Mouse (Mus musculus): ENCODE measurements at regions not wholly inside any gene's neighbourhood (a gene's known extent, or its start where the extent isn't known, plus 50 kb on each side); places are given as distances from the start of the nearest gene placed in this dataset.

GRCm38 (mm10) chr10:87432306-87432705 is 61.2 kb downstream of the Ascl1 start:
- Histone ChIP-seq H3K4me1 (ENCODE audit: control insufficient read depth, insufficient read depth, low read length) (peaks cover 3% of the 10 kb centered on the region; the same call in 1 of the 2 replicates), H3K4me3 (ENCODE audit: low read depth, low read length) (no peak overlapping the region), H3K36me3 (ENCODE audit: control insufficient read depth, insufficient read depth, low read length) (no peaks in the 10 kb centered on the region), H3K9me3 (replicated peaks; ENCODE audit: control insufficient read depth, low read length) (no peaks in the 10 kb centered on the region), H3K27me3 (replicated peaks; ENCODE audit: control insufficient read depth, insufficient read depth, low read length) (no peaks in the 10 kb centered on the region), H3K27ac (ENCODE audit: low read depth, low read length) (no peak overlapping the region), H3K9ac (ENCODE audit: low read length) (no peak overlapping the region), H3K4me2 (ENCODE audit: low read length) (no peak overlapping the region)
- DNase-seq (ENCODE audit: low spot score) (peak; percentile 55), ATAC-seq (no peak)
- 19% methylated on average over 4 of the region's 4 CpGs for WGBS

GRCm38 (mm10) chr10:87419940-87420385 is 73.5 kb downstream of the Ascl1 start:
- no peak overlapping the region for H3K4me3 ChIP-seq (ENCODE audit: low read depth, low read length)
- ATAC-seq, result peak; percentile 92
- WGBS, result 2% methylated on average over 6 of the region's 6 CpGs
- no peak overlapping the region for H3K4me2 ChIP-seq (ENCODE audit: low read length)
- peaks cover 5% of the 10 kb centered on the region for H3K4me1 ChIP-seq (ENCODE audit: control insufficient read depth, insufficient read depth, low read length)
- no peaks in the 10 kb centered on the region for H3K27me3 ChIP-seq (replicated peaks; ENCODE audit: control insufficient read depth, insufficient read depth, low read length)
- H3K9ac ChIP-seq (ENCODE audit: low read length), result no peak overlapping the region
- no peaks in the 10 kb centered on the region for H3K36me3 ChIP-seq (ENCODE audit: control insufficient read depth, insufficient read depth, low read length)
- peak; percentile 93 for DNase-seq (ENCODE audit: low spot score)
- no peaks in the 10 kb centered on the region for H3K9me3 ChIP-seq (replicated peaks; ENCODE audit: control insufficient read depth, low read length)
- H3K27ac ChIP-seq (ENCODE audit: low read depth, low read length), result peak overlapping the region; percentile 31; the same call in 1 of the 2 replicates

DNA sequence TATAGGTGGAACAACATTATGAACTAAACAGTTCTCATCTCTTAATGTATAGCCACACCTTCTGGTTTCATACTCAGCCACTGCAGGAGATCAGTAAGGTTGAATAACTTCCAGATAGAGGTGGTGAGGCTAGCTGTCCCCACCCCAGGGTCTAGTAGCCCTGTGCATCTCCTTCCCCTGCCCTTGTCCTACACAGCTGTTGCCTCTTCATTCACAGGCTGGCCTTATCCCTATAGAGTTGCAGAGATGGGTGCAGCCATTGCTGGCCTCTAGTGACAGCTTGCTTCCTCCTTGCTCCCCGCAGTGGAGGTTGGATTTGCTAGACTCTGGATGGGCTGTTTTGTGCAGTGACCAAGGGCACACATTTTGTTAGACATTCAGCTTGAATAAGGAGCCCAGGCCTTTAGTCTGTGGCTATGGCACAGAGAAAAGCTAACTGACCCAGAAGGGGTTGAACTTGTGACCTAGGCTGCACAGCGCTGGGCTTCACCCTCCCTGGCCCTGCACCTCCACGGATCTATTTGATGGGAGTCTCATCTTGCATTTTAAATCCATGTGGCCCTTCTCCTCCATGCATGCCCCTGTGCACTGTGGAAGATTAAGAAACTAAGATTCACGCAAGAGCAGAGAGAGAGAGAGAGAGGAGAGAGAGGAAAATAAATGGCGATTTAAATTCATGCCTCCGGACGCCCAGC is 74.1 kb downstream of the Ascl1 start:
- DNase-seq (ENCODE audit: low spot score) (no peak), ATAC-seq (peak; percentile 54)
- Histone ChIP-seq H3K27ac (ENCODE audit: low read depth, low read length) (peak overlapping the region; percentile 31; the same call in 1 of the 2 replicates), H3K27me3 (replicated peaks; ENCODE audit: control insufficient read depth, insufficient read depth, low read length) (no peaks in the 10 kb centered on the region), H3K4me3 (ENCODE audit: low read depth, low read length) (no peak overlapping the region), H3K36me3 (ENCODE audit: control insufficient read depth, insufficient read depth, low read length) (no peaks in the 10 kb centered on the region), H3K9me3 (replicated peaks; ENCODE audit: control insufficient read depth, low read length) (no peaks in the 10 kb centered on the region), H3K9ac (ENCODE audit: low read length) (no peak overlapping the region), H3K4me1 (ENCODE audit: control insufficient read depth, insufficient read depth, low read length) (peaks cover 5% of the 10 kb centered on the region), H3K4me2 (ENCODE audit: low read length) (no peak overlapping the region)
- 6% methylated on average over 7 of the region's 7 CpGs for WGBS

GRCm38 (mm10) chr10:87394296-87394921 is 99.1 kb downstream of the Ascl1 start:
- 16% methylated on average over 15 of the region's 15 CpGs for WGBS
- H3K4me3 ChIP-seq (ENCODE audit: low read depth, low read length), result no peak overlapping the region
- peaks cover 7% of the 10 kb centered on the region for H3K4me1 ChIP-seq (ENCODE audit: control insufficient read depth, insufficient read depth, low read length)
- no peaks in the 10 kb centered on the region for H3K27me3 ChIP-seq (replicated peaks; ENCODE audit: control insufficient read depth, insufficient read depth, low read length)
- no peaks in the 10 kb centered on the region for H3K36me3 ChIP-seq (ENCODE audit: control insufficient read depth, insufficient read depth, low read length)
- H3K4me2 ChIP-seq (ENCODE audit: low read length), result no peak overlapping the region
- ATAC-seq (peak; percentile 74), DNase-seq (ENCODE audit: low spot score) (peak; percentile 64)
- H3K9ac ChIP-seq (ENCODE audit: low read length), result no peak overlapping the region
- H3K9me3 ChIP-seq (replicated peaks; ENCODE audit: control insufficient read depth, low read length), result no peaks in the 10 kb centered on the region
- no peak overlapping the region for H3K27ac ChIP-seq (ENCODE audit: low read depth, low read length)

- Histone ChIP-seq H3K27me3 (replicated peaks; ENCODE audit: control insufficient read depth, insufficient read depth, low read length) (no peaks in the 10 kb centered on the region), H3K4me3 (ENCODE audit: low read depth, low read length) (no peak overlapping the region), H3K9me3 (replicated peaks; ENCODE audit: control insufficient read depth, low read length) (no peaks in the 10 kb centered on the region), H3K4me2 (ENCODE audit: low read length) (no peak overlapping the region), H3K27ac (ENCODE audit: low read depth, low read length) (no peak overlapping the region), H3K36me3 (ENCODE audit: control insufficient read depth, insufficient read depth, low read length) (no peaks in the 10 kb centered on the region), H3K4me1 (ENCODE audit: control insufficient read depth, insufficient read depth, low read length) (peaks cover 8% of the 10 kb centered on the region), H3K9ac (ENCODE audit: low read length) (no peak overlapping the region)
- 7% methylated on average over 2 of the region's 2 CpGs for WGBS
- DNase-seq (ENCODE audit: low spot score) (peak; percentile 77), ATAC-seq (peak; percentile 79)
Measured at GRCm38 (mm10) chr10:87389148-87389547, 104.3 kb downstream of the Ascl1 start.

GRCm38 (mm10) chr10:87385276-87385675 is 108.2 kb downstream of the Ascl1 start:
- DNase-seq (ENCODE audit: low spot score) (no peak), ATAC-seq (no peak)
- H3K9ac ChIP-seq (ENCODE audit: low read length), result no peak overlapping the region
- no peaks in the 10 kb centered on the region for H3K27me3 ChIP-seq (replicated peaks; ENCODE audit: control insufficient read depth, insufficient read depth, low read length)
- H3K4me2 ChIP-seq (ENCODE audit: low read length), result no peak overlapping the region
- WGBS, result 92% methylated on average over 4 of the region's 4 CpGs
- no peak overlapping the region for H3K4me3 ChIP-seq (ENCODE audit: low read depth, low read length)
- H3K36me3 ChIP-seq (ENCODE audit: control insufficient read depth, insufficient read depth, low read length), result no peaks in the 10 kb centered on the region
- peaks cover 8% of the 10 kb centered on the region for H3K4me1 ChIP-seq (ENCODE audit: control insufficient read depth, insufficient read depth, low read length)
- no peak overlapping the region for H3K27ac ChIP-seq (ENCODE audit: low read depth, low read length)
- no peaks in the 10 kb centered on the region for H3K9me3 ChIP-seq (replicated peaks; ENCODE audit: control insufficient read depth, low read length)

DNA sequence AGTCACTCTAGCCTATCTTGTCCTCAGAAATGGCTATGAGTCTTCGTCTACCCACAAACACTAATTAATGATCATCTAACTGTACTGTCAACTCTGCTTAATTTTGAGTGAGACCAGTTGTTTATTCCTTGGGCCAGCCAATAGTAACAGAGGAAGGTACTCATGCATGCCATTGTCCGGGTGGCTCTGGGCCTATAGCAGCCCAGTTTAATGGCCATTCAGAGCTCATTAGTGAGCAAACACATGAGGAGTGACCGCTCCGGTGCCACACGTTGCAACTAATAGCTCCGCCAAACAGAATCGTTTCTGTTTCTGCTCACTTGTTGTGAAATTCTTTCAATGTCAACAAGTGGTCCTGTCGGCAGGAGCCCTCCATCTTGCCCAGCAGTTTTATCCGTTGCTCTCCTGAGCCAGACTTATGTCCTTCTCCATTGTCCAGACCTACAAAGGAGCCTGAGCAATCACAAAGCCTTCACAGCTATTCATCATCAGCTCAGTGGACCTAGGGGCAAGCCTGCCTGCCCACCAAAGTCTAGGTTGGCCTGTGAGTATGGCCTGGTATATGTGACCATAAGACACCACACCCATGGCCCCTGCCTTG is 108.8 kb downstream of the Ascl1 start:
- Histone ChIP-seq H3K36me3 (ENCODE audit: control insufficient read depth, insufficient read depth, low read length) (no peaks in the 10 kb centered on the region), H3K9ac (ENCODE audit: low read length) (no peak overlapping the region), H3K4me3 (ENCODE audit: low read depth, low read length) (no peak overlapping the region), H3K27ac (ENCODE audit: low read depth, low read length) (no peak overlapping the region), H3K9me3 (replicated peaks; ENCODE audit: control insufficient read depth, low read length) (no peaks in the 10 kb centered on the region), H3K4me1 (ENCODE audit: control insufficient read depth, insufficient read depth, low read length) (peaks cover 6% of the 10 kb centered on the region), H3K4me2 (ENCODE audit: low read length) (no peak overlapping the region), H3K27me3 (replicated peaks; ENCODE audit: control insufficient read depth, insufficient read depth, low read length) (no peaks in the 10 kb centered on the region)
- 27% methylated on average over 9 of the region's 9 CpGs for WGBS
- ATAC-seq (peak; percentile 68), DNase-seq (ENCODE audit: low spot score) (peak; percentile 48)

DNA sequence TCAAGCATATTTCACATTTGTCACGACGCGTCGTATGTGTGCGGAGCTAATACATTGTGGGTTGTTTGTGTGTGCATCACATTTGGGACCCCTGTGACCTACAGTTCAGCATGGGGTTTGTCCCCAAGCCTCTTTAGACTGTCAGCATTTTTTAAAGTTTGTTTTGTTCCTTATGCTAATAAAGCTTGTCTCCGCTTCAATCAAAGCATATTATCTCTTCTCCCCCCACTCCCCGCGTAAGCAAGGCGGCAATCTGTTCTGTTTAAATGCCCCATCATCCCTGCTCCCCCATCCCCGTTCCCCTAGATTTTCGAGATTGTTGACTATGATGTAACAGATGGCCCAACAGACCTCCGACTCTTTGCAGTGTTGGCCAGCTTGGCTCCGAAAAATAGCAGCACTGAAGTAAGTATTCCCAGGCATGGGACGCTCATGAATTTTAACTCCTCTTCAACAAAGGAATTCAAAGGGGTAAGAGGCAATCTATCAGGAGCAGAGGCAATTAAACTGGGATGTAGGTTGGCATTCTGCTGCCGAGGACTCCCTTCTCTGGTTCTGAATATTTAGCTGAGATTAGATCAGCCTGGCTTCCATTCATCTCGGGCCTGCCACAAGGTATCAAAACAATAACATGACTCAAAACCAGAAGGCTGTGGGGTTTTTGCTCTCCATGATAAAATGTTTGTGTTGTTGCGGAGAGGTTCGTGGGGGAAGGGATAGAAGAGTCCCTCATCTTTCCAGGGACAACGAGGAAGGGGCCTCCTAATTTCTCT is 141.9 kb downstream of the Ascl1 start:
- Histone ChIP-seq H3K36me3 (ENCODE audit: control insufficient read depth, insufficient read depth, low read length) (no peaks in the 10 kb centered on the region), H3K9ac (ENCODE audit: low read length) (peak overlapping the region; percentile 22; the same call in 1 of the 2 replicates), H3K27ac (ENCODE audit: low read depth, low read length) (peak overlapping the region; percentile 76), H3K4me1 (ENCODE audit: control insufficient read depth, insufficient read depth, low read length) (peaks cover 11% of the 10 kb centered on the region; the same call in 1 of the 2 replicates), H3K27me3 (replicated peaks; ENCODE audit: control insufficient read depth, insufficient read depth, low read length) (no peaks in the 10 kb centered on the region), H3K9me3 (replicated peaks; ENCODE audit: control insufficient read depth, low read length) (no peaks in the 10 kb centered on the region), H3K4me2 (ENCODE audit: low read length) (peak overlapping the region; percentile 28), H3K4me3 (ENCODE audit: low read depth, low read length) (no peak overlapping the region)
- ATAC-seq, result peak; percentile 95
- WGBS, result 15% methylated on average over 19 of the region's 19 CpGs
- DNase-seq (ENCODE audit: low spot score), result peak; percentile 93

Data from forebrain, embryonic 14.5 days (tissue).